ENCODE assay signal across 19 mouse cellular contexts in the genomic region with DNA sequence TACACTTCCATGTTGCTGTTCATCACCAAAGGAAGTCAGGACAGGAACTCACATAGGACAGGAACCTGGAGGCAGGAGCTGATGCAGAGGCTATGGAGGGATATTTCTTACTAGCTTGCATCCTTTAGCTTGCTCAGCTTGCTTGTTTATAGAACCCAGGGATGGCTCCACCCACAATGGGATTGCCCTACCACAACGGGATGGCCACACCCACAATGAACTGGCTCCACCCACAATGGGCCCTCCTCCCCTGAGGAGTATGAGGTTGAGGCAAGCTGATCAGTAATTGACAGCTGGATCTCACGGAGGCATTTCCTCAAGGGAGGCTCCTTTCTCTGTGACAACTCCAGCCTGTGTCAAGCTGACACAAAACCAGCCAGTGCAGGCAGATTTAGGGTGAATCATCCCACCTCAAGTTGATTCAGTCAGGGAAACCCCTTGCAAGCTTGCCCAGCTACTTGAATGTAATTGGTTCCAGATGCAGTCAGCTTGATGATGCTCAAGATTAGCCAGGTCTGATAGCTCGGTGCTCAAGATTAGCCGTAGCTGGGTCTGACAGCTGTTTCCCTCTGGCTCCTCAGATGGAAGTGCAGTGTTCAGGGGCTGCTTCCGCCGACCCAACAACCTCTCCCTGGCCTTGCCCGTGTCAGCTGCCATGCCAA.
DNase-seq lines count a peak whose midpoint lies in the region; ATAC-seq lines count a peak whose summit lies in the region.
"Had no signal": no experiment of that assay in that cellular context is flagged by ENCODE, and none has a peak within 500 bp of the region (broad histone marks: within the 10 kb centered on the region; RNA-seq: fewer than 3 reads in every experiment).

No protein-coding gene starts in this region.

- H3K9ac ChIP-seq in hindbrain, embryonic 11.5 days (ENCODE audit: low read depth, low read length), result no peak overlapping the region
- no peak overlapping the region for H3K9ac ChIP-seq in hindbrain, embryonic 13.5 days
- no peak overlapping the region for H3K9ac ChIP-seq in embryonic facial prominence, embryonic 11.5 days (replicated peaks; ENCODE audit: low read length)
- H3K9ac ChIP-seq: forebrain, embryonic 12.5 days; heart, embryonic 12.5 days; limb, embryonic 15.5 days; liver, postnatal 0 days had no signal

- H3K27ac ChIP-seq in hindbrain, embryonic 11.5 days (ENCODE audit: low read depth, low read length), result no peak overlapping the region
- no peak overlapping the region for H3K27ac ChIP-seq in hindbrain, embryonic 13.5 days
- no peak overlapping the region for H3K27ac ChIP-seq in embryonic facial prominence, embryonic 11.5 days (replicated peaks; ENCODE audit: low read depth, low read length)
- H3K27ac ChIP-seq: forebrain, embryonic 12.5 days; kidney, postnatal 0 days; limb, embryonic 15.5 days; midbrain, embryonic 10.5 days had no signal

- ATAC-seq in hindbrain, embryonic 11.5 days (ENCODE audit: low FRiP score), result no peak; the same call in 1 of the 2 replicates
- no peak for ATAC-seq in hindbrain, embryonic 13.5 days (ENCODE audit: low FRiP score)
- 0 out of 2 replicates have a peak, but pooled peaks have one; percentile 34 for ATAC-seq in embryonic facial prominence, embryonic 11.5 days (replicated peaks; ENCODE audit: insufficient number of reproducible peaks, low FRiP score, low TSS enrichment, low read depth)
- ATAC-seq: hindbrain, embryonic 16.5 days; liver, postnatal 0 days had no signal

- H3K36me3 ChIP-seq in hindbrain, embryonic 11.5 days (ENCODE audit: control insufficient read depth, insufficient read depth, low read length), result no peaks in the 10 kb centered on the region
- H3K36me3 ChIP-seq in hindbrain, embryonic 13.5 days, result no peaks in the 10 kb centered on the region
- H3K36me3 ChIP-seq in embryonic facial prominence, embryonic 11.5 days (replicated peaks; ENCODE audit: control insufficient read depth, insufficient read depth, low read depth, low read length), result no peaks in the 10 kb centered on the region
- H3K36me3 ChIP-seq: forebrain, embryonic 12.5 days; heart, embryonic 12.5 days; limb, embryonic 15.5 days had no signal

- WGBS in hindbrain, embryonic 11.5 days, result 53% methylated on average over 7 of the region's 7 CpGs
- WGBS in hindbrain, embryonic 13.5 days, result 53% methylated on average over 7 of the region's 7 CpGs
- 26% methylated on average over 7 of the region's 7 CpGs for WGBS in embryonic facial prominence, embryonic 11.5 days

- no peaks in the 10 kb centered on the region for H3K4me1 ChIP-seq in hindbrain, embryonic 11.5 days (replicated peaks; ENCODE audit: control insufficient read depth, insufficient read depth, low read length)
- H3K4me1 ChIP-seq in hindbrain, embryonic 13.5 days (replicated peaks), result 0 out of 2 replicates have a peak, but pooled peaks cover 10% of the 10 kb centered on the region
- no peaks in the 10 kb centered on the region; the same call in 1 of the 2 replicates for H3K4me1 ChIP-seq in embryonic facial prominence, embryonic 11.5 days (ENCODE audit: control insufficient read depth, insufficient read depth, low read length)
- H3K4me1 ChIP-seq: heart, embryonic 12.5 days; limb, embryonic 15.5 days had no signal

- peak; percentile 28 for DNase-seq in hindbrain, embryonic 11.5 days (ENCODE audit: low spot score)
- peak; percentile 47 for DNase-seq in 3T3-L1 (ENCODE audit: low read depth, low spot score)
- DNase-seq in NIH3T3 (ENCODE audit: low read depth), result peak; percentile 51
- DNase-seq in embryonic facial prominence, embryonic 11.5 days (ENCODE audit: low spot score), result peak; percentile 80
- no peak for DNase-seq in gastrocnemius, postnatal 10 days
- DNase-seq in urinary bladder, postnatal 4 days (ENCODE audit: low spot score in 2 of 2), result no peak
- DNase-seq in frontal cortex, postnatal 14 days (ENCODE audit: low spot score in 2 of 2), result no peak
- DNase-seq: adrenal gland, postnatal 36 days; cerebellum, adult 18-20 months; kidney, adult 11 months; liver, postnatal 0 days; right cerebral cortex, postnatal 4 days had no signal

- H3K9me3 ChIP-seq in hindbrain, embryonic 11.5 days (ENCODE audit: control insufficient read depth, low read length), result no peaks in the 10 kb centered on the region
- H3K9me3 ChIP-seq in hindbrain, embryonic 13.5 days, result no peaks in the 10 kb centered on the region
- H3K9me3 ChIP-seq in embryonic facial prominence, embryonic 11.5 days (replicated peaks; ENCODE audit: control insufficient read depth, low read length), result no peaks in the 10 kb centered on the region
- H3K9me3 ChIP-seq: forebrain, embryonic 12.5 days; limb, embryonic 15.5 days; midbrain, embryonic 10.5 days had no signal

- H3K4me2 ChIP-seq in hindbrain, embryonic 11.5 days (replicated peaks; ENCODE audit: low read depth, low read length), result no peak overlapping the region
- H3K4me2 ChIP-seq in hindbrain, embryonic 13.5 days, result no peak overlapping the region
- H3K4me2 ChIP-seq in embryonic facial prominence, embryonic 11.5 days (ENCODE audit: low read depth, low read length), result no peak overlapping the region
- H3K4me2 ChIP-seq: forebrain, embryonic 12.5 days; heart, embryonic 12.5 days; limb, embryonic 15.5 days had no signal

- no peak overlapping the region for H3K4me3 ChIP-seq in hindbrain, embryonic 11.5 days (ENCODE audit: low read depth, low read length)
- no peak overlapping the region for H3K4me3 ChIP-seq in hindbrain, embryonic 13.5 days
- H3K4me3 ChIP-seq in embryonic facial prominence, embryonic 11.5 days (ENCODE audit: low read depth, low read length), result no peak overlapping the region
- H3K4me3 ChIP-seq: forebrain, embryonic 12.5 days; heart, embryonic 12.5 days; limb, embryonic 15.5 days; midbrain, embryonic 10.5 days had no signal

- H3K27me3 ChIP-seq in hindbrain, embryonic 11.5 days (ENCODE audit: control insufficient read depth, insufficient read depth, low read length), result no peaks in the 10 kb centered on the region
- H3K27me3 ChIP-seq in hindbrain, embryonic 13.5 days, result 0 out of 2 replicates have a peak, but pooled peaks cover 3% of the 10 kb centered on the region
- H3K27me3 ChIP-seq in embryonic facial prominence, embryonic 11.5 days (ENCODE audit: control insufficient read depth, insufficient read depth, low read length), result no peaks in the 10 kb centered on the region
- H3K27me3 ChIP-seq: forebrain, embryonic 12.5 days; limb, embryonic 15.5 days had no signal

Comparison
In these comparisons a context has a peak if more than half of its experiments do, and no peak if none do; other contexts are left out.
1. DNase-seq: peak in hindbrain, embryonic 11.5 days (single experiment), 3T3-L1 (single experiment), NIH3T3 (single experiment) and embryonic facial prominence, embryonic 11.5 days (single experiment); none in gastrocnemius, postnatal 10 days (single experiment), urinary bladder, postnatal 4 days (0 of 2) and frontal cortex, postnatal 14 days (0 of 2).